Mouse (Mus musculus): Measurements from ENCODE around the gene Rftn2.
A peak's percentile ranks its signal among the peaks of the same experiment; 100 is the strongest.
"Not testable (repeated sequence)": the region's sequence is repeated elsewhere in the genome, so short reads cannot be mapped to it uniquely, and the experiment has no call there.

Gene Rftn2

DNA sequence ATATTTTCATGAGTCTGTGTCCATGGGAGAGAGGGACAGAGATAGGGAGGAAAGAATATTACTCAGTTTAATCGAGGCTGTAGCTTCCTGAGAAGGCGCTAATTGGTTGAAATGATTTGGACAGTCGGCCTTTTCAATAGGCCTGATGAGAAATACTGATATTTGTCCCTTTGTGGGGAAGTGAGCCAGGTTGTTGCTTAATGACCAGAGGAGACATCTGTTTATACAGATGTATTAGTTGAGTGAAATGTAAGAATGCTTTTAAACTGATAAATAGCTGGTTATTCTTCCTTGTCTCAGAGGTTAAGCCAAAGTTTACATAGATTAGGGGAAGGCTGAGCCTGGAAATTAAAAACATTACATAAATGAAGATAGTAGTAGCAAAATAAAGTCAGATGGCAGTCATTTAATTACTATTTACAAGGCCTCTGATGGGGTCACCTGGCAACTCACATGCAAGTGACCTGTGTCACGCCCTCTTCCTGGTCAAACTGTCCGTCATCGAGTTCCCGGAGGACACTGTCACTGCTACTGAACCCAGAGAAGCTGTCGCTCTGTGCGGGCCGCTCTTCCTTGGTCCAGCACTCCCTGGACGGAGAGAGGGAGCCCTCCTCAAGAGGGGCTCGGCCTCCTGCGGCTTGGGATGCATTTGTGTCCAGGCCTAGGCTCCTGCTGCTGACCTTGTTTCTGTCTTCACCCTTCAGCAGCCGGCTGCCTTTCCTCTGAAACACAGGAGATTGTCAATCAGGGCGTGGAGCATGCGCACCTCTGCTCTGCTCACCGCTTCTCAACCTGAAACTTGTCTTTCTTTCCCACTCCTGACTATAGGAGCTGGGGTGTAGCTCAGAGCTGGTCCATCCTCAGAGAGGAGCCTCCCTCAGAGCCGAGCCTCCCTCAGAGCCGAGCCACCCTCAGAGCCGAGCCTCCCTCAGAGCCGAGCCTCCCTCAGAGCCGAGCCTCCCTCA is 54.9 kb downstream of the Rftn2 start:
- no peak for DNase-seq (ENCODE audit: low read depth, low spot score)

DNA sequence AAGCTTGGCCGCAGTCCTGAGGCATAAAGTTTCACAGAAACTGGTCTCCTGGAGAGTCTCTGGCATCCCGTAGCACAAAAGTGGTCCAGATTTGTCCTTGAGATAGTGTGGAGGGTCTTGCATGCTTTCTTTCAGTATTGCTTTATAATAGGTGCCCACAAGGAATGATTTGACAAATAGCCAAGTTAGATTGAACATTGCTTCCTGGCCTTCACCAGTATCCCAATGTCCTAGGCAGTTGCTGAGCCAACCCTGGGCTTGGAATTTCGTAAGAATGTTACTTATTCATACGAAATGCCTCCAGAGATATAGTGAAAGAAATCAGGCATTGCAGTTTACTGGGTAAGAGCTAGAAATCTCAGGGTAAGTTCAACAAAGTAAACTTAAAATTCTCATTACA is 58.0 kb downstream of the Rftn2 start:
- DNase-seq (ENCODE audit: low read depth, low spot score) = no peak

DNA sequence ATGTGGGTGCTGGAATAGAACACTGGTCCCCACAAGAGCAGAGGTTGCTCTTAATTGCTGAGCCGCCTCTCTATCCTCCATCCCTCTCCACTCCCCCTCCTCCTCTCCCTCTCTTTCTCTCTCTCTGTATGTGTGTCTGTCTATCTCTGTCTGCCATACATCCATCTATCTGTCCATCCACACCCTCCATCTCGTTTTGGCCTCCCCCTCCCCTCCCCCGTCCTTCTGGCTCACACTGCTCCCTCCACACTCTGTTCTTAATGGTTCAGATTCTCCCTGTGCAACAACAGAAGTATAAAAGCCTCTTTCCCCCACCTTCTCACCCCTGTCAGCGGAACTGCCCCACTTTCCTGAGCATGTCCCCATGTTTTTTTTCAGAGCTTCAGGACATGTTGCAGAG is 59.0 kb downstream of the Rftn2 start:
- no peak for DNase-seq (ENCODE audit: low read depth, low spot score)

DNA sequence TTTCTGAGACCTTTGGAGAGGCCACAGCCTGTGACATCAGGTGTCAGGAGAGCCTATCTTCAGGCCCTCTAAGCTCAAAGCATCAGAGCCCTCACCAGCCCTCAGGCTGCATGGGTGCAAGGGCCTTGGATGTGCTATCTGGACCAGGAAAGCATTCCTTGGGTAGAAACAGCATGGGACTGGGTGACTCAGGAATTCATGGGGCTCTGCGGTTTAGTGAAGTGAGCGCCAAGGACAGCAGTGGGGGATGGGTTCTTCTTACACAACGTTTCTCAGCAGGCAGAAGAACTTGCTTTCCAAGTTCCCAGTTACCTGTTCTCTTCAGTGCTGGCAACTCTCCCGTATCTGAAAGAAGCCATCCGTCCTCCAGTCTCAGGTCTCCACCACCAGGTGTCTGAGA is 62.6 kb downstream of the Rftn2 start:
- no peak for DNase-seq (ENCODE audit: low read depth, low spot score)

DNA sequence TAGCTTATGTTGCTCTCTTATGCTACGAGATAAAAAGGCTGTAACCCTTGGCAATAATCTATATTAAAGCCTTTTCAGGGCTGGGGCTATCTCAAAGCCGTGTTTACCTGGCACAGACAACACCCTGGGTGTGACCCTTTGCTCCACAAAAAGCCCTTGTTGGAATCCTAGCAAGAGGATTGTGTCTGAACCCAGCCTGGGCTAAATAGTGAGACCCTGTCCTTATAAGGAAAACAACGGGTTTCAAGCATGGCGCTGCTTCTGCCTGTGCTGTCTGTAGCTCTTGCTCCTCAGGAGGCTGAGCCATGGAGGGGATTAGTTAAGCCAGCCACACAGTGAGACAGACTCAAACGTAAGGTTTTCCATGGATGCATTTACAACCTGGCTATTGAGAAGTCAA is 63.8 kb downstream of the Rftn2 start:
- no peak for DNase-seq (ENCODE audit: low read depth, low spot score)

DNA sequence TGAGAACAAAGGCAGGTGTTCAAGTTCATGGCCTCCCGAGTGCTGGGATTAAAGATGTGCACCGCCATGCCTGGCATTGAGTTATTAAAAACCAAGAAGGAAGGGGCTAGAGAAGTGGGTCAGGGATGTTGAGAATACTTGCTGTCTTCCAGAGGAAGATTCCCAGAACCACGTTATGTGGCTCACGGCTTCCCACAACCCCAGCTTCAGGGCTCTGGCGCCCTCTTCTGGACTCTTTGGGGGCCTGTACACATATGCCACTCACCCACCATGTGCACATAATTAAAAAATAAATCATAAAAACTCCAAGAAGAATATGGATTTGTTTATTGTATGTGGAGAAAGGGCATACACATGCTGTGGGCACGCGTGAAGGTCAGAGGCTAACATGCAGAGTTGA is 64.7 kb downstream of the Rftn2 start:
- DNase-seq (ENCODE audit: low read depth, low spot score) = peak; percentile 20

DNA sequence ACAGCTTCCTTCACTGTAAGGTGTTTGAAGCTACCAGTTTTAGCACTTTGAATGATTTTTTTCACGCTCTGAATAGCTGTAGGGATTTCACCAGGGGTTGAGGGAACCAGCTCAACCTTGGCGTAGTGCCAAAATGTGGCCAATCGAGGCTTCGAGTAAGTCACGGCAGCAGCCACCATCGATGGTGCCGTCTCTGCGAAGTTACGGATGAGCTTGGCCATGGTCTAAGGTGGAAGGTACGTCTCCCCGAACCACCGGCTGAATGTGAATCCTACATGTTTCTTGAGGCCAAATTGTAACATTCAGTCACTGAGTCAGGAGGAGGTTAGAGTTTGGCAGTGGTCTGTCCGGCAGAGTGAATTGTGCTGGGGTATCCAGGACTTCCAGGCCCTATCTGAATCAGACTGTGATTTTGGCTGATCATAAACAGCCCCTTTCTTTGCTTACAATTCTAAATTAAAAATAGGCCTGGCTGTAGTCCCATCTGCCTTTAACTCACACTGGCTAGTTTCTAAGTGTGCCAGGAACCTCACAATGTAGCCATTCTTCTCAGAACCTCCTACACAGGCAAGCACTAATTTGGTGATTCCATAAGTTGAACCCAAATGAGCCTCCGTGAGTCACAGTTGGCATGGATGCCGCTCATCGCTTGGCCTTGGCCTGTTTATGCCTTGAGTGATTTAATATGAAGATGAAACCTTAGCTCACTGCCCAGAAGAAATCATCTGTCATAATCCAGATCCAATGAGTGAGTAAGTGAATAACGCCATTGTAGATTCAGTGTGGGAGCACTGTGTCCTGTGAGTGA is 65.5 kb downstream of the Rftn2 start:
- no peak for DNase-seq (ENCODE audit: low read depth, low spot score)

DNA sequence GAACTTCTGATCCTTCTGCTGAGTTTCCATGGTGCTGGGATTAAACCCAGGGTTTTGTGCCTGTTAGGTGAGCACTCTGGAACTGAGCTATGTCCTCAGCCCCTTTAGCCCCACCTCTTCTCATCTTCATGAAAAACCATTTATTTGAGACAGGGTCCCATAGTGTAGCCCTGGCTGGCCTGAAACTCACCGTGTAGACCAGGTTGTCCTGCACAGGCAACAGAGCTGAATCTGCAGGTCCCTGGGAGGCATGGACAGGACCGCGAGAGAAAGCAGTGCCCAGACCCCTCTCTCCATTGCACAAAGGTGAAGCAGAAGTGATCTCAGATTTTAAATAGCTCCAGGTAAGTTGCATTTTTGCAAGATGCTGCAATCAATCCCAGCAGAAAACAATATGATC is 66.4 kb downstream of the Rftn2 start:
- DNase-seq (ENCODE audit: low read depth, low spot score) = no peak

DNA sequence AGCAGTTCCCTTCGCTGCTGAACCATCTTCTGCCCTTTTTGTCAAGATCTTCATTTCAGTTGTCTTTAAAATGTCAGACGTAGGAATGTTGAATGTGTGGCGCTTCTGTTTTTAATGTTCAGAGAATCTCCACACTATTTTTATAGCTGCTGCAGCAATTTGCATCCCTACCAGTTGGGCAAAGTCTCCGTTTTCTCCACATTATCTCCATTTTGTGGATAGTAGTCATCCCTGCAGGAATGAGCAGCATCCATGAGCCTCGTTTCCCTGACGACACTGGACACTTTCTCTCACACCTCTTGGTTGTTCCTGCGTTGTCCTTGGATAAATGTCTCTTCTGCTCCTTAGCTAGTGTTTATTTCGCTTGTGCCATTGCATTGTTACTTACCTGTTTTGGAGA is 67.8 kb downstream of the Rftn2 start:
- DNase-seq (ENCODE audit: low read depth, low spot score) = no peak

DNA sequence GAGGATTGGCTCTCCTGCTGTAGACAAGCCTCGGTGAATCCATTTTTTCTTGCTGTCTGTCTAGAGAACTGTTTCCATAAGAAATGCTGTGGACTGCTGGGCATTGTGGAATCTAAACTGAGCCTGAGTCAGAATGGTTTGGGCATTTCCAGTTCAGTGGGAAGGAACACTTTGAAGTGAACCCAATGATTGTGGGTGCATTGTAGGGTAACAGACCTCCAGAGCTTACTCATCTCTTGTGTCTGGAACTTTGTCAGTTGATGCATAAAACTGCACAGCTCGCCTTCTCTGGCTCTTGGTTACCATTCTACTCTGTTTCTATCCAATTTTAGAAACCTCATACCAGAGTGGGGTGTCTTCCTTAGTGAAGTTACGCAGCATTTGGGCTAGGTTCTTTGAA is 68.4 kb downstream of the Rftn2 start:
- DNase-seq (ENCODE audit: low read depth, low spot score) = no peak

DNA sequence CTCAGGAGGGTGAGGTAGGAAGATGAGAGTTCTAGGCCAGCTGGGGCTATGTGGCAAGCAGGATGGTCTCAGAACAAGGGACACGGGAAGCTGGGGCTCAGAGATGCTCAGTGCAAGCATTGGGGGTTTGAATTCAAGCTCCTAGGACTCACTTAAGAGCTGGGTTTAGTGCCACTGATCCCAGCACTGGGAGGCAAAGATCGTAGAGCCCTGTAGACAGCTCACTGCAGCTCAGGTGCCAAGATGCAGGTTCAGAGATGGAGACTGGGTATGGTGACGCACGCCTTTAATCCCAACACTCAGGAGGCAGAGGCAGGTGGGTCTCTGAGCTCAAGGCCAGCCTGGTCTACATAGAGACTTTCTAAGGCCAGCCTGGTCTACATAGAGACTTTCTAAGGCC is 69.3 kb downstream of the Rftn2 start:
- no peak for DNase-seq (ENCODE audit: low read depth, low spot score)

DNA sequence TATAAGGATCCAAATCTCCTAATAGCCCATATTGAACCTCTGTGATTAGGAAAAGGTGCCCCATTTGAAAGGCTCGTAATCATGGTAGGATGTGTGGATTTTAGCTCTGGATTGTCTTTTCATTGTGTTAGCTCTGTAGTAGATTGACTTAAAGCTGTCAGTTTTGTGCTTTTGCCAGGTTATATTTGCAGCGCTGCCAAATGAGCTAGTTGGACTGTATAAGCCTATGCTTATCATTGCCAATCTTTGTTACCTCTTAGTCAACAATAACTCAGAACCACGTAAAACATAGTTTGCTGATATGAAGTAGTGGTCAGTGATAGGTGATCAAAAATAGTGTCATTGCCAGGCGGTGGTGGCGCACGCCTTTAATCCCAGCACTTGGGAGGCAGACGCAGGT is 81.0 kb downstream of the Rftn2 start:
- no peak for DNase-seq (ENCODE audit: low read depth, low spot score)

DNA sequence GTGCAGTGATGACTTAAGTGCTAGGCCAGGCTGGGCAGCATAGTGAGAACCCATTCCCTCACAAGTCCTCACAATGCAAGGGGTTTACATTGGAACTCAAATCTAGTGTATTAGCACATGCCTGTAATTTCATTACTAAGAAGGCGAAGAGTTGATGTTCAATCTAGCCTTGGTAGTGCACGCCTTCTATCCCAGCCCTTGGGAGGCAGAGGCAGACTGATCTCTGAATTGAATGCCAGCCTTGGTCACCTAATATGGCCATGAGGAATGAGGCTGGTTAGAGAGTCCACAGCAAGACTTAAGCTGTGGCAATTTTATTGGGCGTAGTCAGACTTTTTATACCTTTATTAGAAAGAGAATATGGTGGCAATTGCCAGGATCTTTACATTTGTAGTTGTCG is 82.2 kb downstream of the Rftn2 start:
- DNase-seq (ENCODE audit: low read depth, low spot score) = no peak

DNA sequence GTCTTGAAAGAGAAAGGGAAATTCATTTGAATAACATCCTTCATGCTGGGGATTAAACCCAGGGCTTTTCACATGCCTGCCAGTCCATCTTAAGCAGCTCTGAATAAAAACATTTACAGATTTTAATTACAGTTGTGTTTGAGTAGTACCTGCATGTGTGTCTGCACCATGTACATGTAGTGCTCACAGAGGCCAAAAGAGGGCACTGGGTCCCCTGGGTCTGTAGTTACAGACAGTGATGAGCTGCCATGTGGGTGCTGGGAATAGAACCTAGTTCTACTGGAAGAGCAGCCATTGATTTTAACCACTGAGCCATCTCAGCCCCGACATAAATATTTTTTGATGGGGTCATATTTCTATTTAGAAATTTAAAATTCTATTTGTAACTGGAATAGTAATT is 90.7 kb downstream of the Rftn2 start:
- DNase-seq (ENCODE audit: low read depth, low spot score) = no peak

DNA sequence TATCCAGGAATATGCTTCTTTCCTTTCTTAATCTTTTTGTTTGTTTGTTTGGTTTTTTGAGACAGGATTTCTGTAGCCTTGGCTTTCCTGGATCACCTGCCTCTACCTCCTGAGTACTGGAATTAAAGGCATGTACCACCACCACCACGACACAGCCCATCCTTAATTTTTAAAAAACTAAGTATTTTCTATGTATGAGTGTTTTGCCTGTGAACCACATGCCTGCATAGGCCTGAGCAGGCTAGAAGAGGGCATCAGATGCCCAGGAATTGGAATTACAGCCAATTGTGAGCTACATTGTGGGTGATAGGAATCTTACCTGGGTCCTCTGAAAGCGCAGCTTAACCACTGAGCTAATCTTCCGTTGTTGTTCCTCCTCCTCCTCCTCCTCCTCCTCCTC is 92.3 kb downstream of the Rftn2 start:
- DNase-seq (ENCODE audit: low read depth, low spot score) = no peak

DNA sequence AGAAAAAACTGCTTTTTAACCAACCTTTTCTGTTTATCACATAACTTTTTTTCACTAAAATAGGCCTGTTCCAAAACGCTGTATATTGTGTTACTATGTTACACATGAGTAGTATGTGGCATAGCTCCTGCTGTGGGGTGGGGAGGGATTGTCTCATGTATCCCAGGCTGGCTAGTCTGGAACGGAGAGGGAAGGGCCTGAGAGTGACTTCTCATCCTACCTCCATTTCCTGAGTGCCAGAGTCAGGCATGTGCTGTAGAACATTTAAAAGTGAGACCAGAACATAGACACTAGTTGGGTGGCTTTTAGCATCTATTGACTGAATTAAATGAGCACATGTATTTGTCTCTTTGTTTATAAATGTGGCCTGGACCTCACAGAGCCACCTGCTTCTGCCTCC is 93.4 kb downstream of the Rftn2 start:
- no peak for DNase-seq (ENCODE audit: low read depth, low spot score)

DNA sequence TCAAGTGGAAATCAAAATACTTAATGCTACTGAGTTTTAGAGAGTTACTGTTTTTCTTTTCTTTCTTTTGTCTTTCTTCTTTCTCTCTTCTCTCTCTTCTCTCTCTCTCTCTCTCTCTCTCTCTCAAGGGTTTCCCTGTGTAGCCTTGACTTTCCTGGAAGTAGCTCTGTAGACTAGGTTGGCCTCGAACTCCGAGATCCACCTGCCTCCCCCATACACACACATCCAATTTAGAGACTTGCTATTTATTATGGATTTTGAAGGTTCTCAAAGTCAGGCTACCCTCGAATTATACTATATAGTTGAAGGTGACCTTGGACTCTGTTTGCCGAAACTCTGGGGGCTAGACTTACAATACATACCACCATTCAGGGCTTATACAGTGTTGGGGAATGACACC is 94.3 kb downstream of the Rftn2 start:
- no peak for DNase-seq (ENCODE audit: low read depth, low spot score)

DNA sequence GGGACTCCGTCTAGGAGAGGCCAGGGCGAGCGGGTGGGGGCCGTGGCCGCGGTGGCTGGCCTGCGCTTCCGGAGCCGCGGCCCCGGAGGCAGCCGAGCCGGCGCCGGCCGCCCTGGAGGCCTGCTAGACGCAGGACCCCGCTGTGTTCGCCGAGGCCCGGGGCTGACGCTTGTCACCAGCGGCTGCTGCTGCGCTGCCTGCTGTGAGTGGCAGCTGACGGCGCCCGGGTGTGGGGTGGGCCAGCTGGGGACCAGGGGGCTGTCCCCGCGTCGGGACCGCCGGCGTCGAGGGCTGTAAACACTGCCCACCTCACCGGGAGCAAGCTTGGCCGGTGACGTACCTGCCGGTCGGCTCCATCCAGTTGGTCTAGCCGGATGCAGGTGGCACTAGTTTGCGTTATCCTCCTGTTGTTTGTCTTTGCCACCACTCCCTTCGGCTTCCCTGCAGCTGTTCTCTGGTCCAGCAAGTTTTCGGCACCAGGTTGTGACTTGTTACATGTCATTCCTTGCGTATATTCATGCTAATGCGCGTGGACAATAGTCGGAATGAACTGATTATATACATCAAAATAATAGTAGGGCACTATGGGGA is 95.1 kb downstream of the Rftn2 start:
- DNase-seq (ENCODE audit: low read depth, low spot score) = no peak

DNA sequence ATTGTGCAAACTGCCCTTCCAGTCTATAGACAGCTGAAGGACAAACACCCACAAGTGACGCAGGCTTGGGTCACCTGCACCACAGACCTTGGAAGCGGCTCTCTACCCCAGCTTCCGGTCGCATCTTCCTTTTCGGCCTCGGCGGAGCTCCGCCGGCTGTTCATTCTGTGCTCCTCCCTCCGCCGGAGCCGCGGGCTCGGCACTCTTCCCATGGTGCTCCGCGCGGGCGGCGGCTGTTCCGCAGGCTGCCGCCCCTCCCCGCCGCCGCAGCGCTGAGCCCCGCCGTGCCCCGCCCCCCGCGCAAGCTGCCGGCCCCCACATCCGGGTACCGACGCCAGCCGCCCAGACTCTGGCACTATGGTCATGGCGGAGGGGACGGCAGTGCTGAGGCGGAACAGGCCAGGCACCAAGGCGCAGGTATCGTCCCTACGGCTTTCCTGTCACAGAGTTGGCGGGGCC is 95.6 kb downstream of the Rftn2 start, which contains the start of gene Mob4:
TSS of gene Mob4 (plus strand) at position 289 of the 459 bp plus-strand sequence.
- peak; percentile 96 for DNase-seq (ENCODE audit: low read depth, low spot score)

DNA sequence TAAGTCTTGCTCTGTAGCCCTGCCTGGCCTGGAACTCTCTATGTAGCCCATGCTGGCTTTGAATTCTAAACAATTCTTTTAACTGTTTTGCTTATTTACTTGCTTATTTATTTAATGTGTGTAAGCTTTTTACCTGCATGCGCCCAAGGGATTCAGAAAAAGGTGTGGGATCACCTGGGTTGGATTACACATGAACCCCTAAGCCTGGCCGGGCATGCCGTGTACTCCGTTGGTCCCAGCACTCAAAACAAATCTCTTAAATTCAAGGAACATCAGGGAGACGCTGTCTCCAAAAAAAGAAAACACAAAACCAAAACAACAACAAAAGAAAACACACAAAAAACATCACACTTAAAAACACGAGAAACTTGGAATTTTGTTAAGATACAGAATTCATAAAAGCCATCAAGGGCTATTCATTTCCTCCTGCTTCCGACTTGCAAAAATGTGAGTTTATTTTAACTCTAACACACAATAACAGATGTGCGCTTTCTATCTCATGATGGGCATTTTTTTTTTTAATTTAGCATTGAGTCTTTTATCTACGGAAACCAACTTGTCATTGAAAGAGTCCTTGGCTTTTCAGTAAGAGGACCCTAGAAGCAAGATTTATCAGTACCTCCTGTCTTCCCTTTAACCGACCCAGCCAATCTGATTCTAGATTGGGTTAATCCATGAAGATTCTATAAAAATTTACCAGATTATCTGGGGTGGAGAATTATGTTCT is 96.2 kb downstream of the Rftn2 start:
- peak; percentile 12 for DNase-seq (ENCODE audit: low read depth, low spot score)

DNA sequence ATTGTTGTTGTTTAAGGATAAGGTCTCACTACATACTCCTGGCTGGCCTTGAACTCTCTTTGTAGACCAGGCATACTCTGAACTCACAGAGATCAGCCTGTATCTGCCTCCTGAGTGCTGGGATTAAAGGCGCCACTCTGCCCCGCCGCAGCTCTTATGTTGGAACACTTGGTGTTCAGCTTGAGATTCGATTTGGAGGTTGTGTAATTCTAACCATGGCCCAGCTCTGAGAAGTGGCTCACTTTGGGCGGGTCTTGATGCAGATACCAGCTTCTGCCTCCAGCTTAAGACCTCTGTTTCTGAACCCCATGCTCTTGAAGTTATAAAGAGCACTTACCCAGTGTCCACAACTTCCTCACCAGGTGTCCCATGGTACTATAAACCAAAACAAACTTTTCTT is 96.9 kb downstream of the Rftn2 start:
- peak; percentile 8 for DNase-seq (ENCODE audit: low read depth, low spot score)

DNA sequence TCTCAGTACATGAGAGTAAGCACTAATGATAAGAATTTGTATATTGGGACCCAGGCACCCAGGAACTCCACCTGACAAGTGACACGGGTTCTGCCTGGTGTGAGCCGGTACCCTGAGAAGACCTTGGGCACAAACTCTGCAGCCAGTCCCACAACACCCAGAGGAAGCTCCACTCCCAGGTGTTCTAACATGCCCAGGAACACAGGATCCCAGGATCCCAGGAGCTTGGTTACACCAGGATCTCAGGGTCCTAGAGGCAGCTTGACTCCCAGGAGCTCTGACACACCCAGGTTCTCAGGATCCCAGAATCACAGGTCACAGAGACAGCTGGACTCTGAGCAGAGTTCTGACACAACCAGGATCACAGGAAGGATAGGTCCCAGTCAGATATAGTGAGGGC is 102.4 kb downstream of the Rftn2 start:
- DNase-seq (ENCODE audit: low read depth, low spot score) = not testable (repeated sequence)

Data from CD4-positive helper T cell, adult 2 months (primary cell).